Mouse (Mus musculus): ENCODE results near the gene Ripor1. TPM values are rescaled to one million over a fixed set of nuclear protein-coding genes. Genes with fewer than 3 reads are reported as not detected.
A peak's percentile ranks its signal among the peaks of the same experiment; 100 is the strongest.

The Ripor1 gene
- polyA plus RNA-seq, 1 experiment: 12.0 TPM

DNA sequence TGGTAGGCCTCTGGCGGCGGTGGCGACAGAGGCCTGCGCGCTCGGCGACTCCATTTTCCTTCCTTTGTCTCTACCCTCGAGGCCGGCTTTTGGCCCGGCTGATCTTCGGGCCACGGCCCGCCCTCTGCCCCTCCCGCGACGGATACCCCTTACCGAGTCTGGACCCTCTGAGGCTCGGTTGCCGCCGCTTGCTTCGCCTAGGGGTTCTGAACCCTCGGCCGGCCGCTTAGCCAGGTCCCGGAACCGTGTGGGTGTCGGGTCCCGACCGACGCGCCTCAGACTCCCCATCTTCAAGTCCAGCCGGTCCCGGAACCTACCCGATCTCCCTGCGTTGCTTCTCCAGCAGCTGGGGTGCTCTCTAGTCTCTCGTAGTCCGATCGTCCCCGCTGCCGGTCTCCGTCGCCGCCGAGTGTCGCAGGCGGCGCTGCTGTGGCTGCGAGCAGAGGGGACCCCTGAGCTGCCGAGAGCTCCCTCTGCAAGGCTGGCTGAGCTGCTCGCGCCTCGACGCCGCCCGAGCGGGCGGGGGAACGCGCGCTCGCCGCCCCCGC lies 32.0 kb downstream of the Ripor1 start, which contains the start of gene Agrp:
Gene Agrp (minus strand): TSS at position 431 of the 548 bp plus-strand sequence.
- no peaks in the 10 kb centered on the region for H3K36me3 ChIP-seq (ENCODE audit: control insufficient read depth, insufficient read depth, low read length)
- H3K27me3 ChIP-seq (ENCODE audit: control insufficient read depth, insufficient read depth, low read length): no peaks in the 10 kb centered on the region
- peak within 1 kb of the TSS; percentile 98 for H3K27ac ChIP-seq (ENCODE audit: insufficient read depth, low read depth, low read length)
- H3K4me3 ChIP-seq (ENCODE audit: low read depth, low read length): peak within 1 kb of the TSS; percentile 73
- under 1% methylated on average over 58 of the region's 63 CpGs for whole genome bisulfite sequencing
- no peaks in the 10 kb centered on the region; the same call in 1 of the 2 replicates for H3K4me1 ChIP-seq (ENCODE audit: control insufficient read depth, insufficient read depth, insufficient read length, low read length)
- no peak for TF ChIP-seq POLR2A (IDR thresholded peaks at IDR 0.05; ENCODE audit: low read depth, low read length)
- TF ChIP-seq CTCF (IDR thresholded peaks at IDR 0.05; ENCODE audit: extremely low read depth, insufficient read length, insufficient replicate concordance, low read depth, low read length): no peak

DNA sequence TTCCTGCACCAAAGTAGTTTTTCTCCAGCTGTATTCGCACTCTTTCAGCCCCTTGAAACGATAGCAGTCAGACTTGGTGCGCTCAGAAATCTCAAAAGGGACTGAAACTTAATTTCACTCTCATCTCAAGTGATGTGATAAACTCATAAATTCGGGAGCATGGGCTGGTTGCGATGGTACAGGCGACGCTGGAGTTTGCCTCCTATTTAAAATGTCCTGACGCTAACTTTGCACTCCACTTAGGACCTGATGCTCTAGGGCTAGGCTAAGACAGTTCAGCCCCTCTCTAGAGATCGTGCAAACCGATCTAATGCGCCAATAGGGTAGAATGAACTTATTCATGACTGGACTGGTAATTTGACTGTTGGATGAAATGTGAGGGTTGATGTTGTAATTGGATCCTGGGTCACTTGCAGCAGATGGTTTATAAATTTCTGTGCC lies 32.6 kb downstream of the Ripor1 start:
- WGBS: under 1% methylated on average over 11 of the region's 11 CpGs
- no peaks in the 10 kb centered on the region; the same call in 1 of the 2 replicates for H3K4me1 ChIP-seq (ENCODE audit: control insufficient read depth, insufficient read depth, insufficient read length, low read length)
- H3K36me3 ChIP-seq (ENCODE audit: control insufficient read depth, insufficient read depth, low read length): no peaks in the 10 kb centered on the region
- TF ChIP-seq CTCF (IDR thresholded peaks at IDR 0.05; ENCODE audit: extremely low read depth, insufficient read length, insufficient replicate concordance, low read depth, low read length): no peak
- TF ChIP-seq POLR2A (IDR thresholded peaks at IDR 0.05; ENCODE audit: low read depth, low read length): no peak
- H3K27ac ChIP-seq (ENCODE audit: insufficient read depth, low read depth, low read length): peak overlapping the region; percentile 98
- H3K4me3 ChIP-seq (ENCODE audit: low read depth, low read length): peak overlapping the region; percentile 73
- no peaks in the 10 kb centered on the region for H3K27me3 ChIP-seq (ENCODE audit: control insufficient read depth, insufficient read depth, low read length)

- H3K4me1 ChIP-seq (ENCODE audit: control insufficient read depth, insufficient read depth, insufficient read length, low read length): no peaks in the 10 kb centered on the region; the same call in 1 of the 2 replicates
- H3K27ac ChIP-seq (ENCODE audit: insufficient read depth, low read depth, low read length): no peak overlapping the region
- TF ChIP-seq POLR2A (IDR thresholded peaks at IDR 0.05; ENCODE audit: low read depth, low read length) (no peak), CTCF (IDR thresholded peaks at IDR 0.05; ENCODE audit: extremely low read depth, insufficient read length, insufficient replicate concordance, low read depth, low read length) (no peak)
- H3K4me3 ChIP-seq (ENCODE audit: low read depth, low read length): no peak overlapping the region
- whole genome bisulfite sequencing: 74% methylated on average over 4 of the region's 4 CpGs
- peaks cover 3% of the 10 kb centered on the region; the same call in 1 of the 2 replicates for H3K36me3 ChIP-seq (ENCODE audit: control insufficient read depth, insufficient read depth, low read length)
- no peaks in the 10 kb centered on the region for H3K27me3 ChIP-seq (ENCODE audit: control insufficient read depth, insufficient read depth, low read length)
Measured at GRCm38 (mm10) chr8:105638510-105638909, 33.5 kb downstream of the Ripor1 start.

DNA sequence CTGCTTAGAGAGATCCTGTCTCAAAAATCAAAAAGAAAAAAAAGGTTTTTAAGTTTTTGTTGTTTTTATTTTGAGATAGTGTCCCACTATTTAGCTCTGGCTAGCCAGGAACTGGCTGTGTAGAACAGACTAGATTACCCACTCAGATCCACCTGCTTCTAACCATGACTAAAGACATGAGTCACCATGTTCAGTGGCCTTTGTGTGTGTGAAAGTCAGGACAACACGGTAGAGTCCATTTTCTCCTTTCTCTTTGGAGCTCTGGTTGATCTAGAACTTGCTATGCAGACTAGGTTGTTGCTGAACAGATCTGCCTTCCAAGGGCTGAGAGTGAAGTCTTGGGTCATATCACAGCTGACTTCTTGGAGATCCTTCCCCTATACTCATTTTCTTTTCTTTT lies 34.8 kb downstream of the Ripor1 start:
- TF ChIP-seq CTCF (IDR thresholded peaks at IDR 0.05; ENCODE audit: extremely low read depth, insufficient read length, insufficient replicate concordance, low read depth, low read length) (no peak), POLR2A (IDR thresholded peaks at IDR 0.05; ENCODE audit: low read depth, low read length) (no peak)
- H3K27me3 ChIP-seq (ENCODE audit: control insufficient read depth, insufficient read depth, low read length): no peaks in the 10 kb centered on the region
- peaks cover 7% of the 10 kb centered on the region for H3K36me3 ChIP-seq (ENCODE audit: control insufficient read depth, insufficient read depth, low read length)
- no peaks in the 10 kb centered on the region; the same call in 1 of the 2 replicates for H3K4me1 ChIP-seq (ENCODE audit: control insufficient read depth, insufficient read depth, insufficient read length, low read length)
- WGBS: 11% methylated on average over 1 of the region's 1 CpGs
- no peak overlapping the region for H3K4me3 ChIP-seq (ENCODE audit: low read depth, low read length)
- H3K27ac ChIP-seq (ENCODE audit: insufficient read depth, low read depth, low read length): 0 out of 2 replicates have a peak overlapping the region, but pooled peaks have one; percentile 9

DNA sequence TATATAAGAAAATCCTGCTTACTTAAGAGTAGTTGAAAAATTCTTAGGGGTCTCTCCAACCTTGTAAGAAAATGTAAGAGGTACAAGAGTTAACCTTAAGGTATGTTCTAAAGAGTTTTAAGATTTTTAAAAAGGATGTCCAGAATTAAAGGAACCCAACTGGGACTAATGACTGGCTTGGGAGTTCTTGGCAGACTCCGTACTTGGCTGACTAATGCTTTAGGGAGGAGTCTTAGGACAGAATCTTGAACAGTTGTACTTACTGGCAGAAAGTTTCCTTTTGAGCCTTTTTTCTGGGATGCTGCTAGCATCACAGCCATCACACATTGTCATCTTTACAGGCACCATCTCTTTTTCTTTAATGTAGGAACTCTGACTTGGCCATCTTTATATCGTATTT lies 35.5 kb downstream of the Ripor1 start:
- no peaks in the 10 kb centered on the region; the same call in 1 of the 2 replicates for H3K4me1 ChIP-seq (ENCODE audit: control insufficient read depth, insufficient read depth, insufficient read length, low read length)
- TF ChIP-seq POLR2A (IDR thresholded peaks at IDR 0.05; ENCODE audit: low read depth, low read length): no peak
- no peak for TF ChIP-seq CTCF (IDR thresholded peaks at IDR 0.05; ENCODE audit: extremely low read depth, insufficient read length, insufficient replicate concordance, low read depth, low read length)
- no peaks in the 10 kb centered on the region for H3K27me3 ChIP-seq (ENCODE audit: control insufficient read depth, insufficient read depth, low read length)
- H3K27ac ChIP-seq (ENCODE audit: insufficient read depth, low read depth, low read length): no peak overlapping the region
- no peak overlapping the region for H3K4me3 ChIP-seq (ENCODE audit: low read depth, low read length)
- peaks cover 12% of the 10 kb centered on the region for H3K36me3 ChIP-seq (ENCODE audit: control insufficient read depth, insufficient read depth, low read length)
- 46% methylated on average over 2 of the region's 2 CpGs for WGBS

- WGBS: 81% methylated on average over 1 of the region's 1 CpGs
- peaks cover 18% of the 10 kb centered on the region for H3K36me3 ChIP-seq (ENCODE audit: control insufficient read depth, insufficient read depth, low read length)
Measured at GRCm38 (mm10) chr8:105645205-105645604, 40.1 kb downstream of the Ripor1 start.

GRCm38 (mm10) chr8:105648929-105649328 lies 43.9 kb downstream of the Ripor1 start:
- H3K36me3 ChIP-seq (ENCODE audit: control insufficient read depth, insufficient read depth, low read length): peaks cover 22% of the 10 kb centered on the region
- TF ChIP-seq CTCF (IDR thresholded peaks at IDR 0.05; ENCODE audit: extremely low read depth, insufficient read length, insufficient replicate concordance, low read depth, low read length) (no peak), POLR2A (IDR thresholded peaks at IDR 0.05; ENCODE audit: low read depth, low read length) (no peak)
- no peaks in the 10 kb centered on the region; the same call in 1 of the 2 replicates for H3K4me1 ChIP-seq (ENCODE audit: control insufficient read depth, insufficient read depth, insufficient read length, low read length)
- no peaks in the 10 kb centered on the region for H3K27me3 ChIP-seq (ENCODE audit: control insufficient read depth, insufficient read depth, low read length)
- H3K27ac ChIP-seq (ENCODE audit: insufficient read depth, low read depth, low read length): no peak overlapping the region
- H3K4me3 ChIP-seq (ENCODE audit: low read depth, low read length): no peak overlapping the region
- WGBS: 97% methylated on average over 1 of the region's 1 CpGs

More at GRCm38 (mm10) chr8:105645205-105645604, 40.1 kb downstream of the Ripor1 start:
- Histone ChIP-seq H3K27me3 (ENCODE audit: control insufficient read depth, insufficient read depth, low read length) (no peaks in the 10 kb centered on the region), H3K27ac (ENCODE audit: insufficient read depth, low read depth, low read length) (no peak overlapping the region), H3K4me1 (ENCODE audit: control insufficient read depth, insufficient read depth, insufficient read length, low read length) (no peaks in the 10 kb centered on the region), H3K4me3 (ENCODE audit: low read depth, low read length) (no peak overlapping the region)
- no peak for TF ChIP-seq CTCF (IDR thresholded peaks at IDR 0.05; ENCODE audit: extremely low read depth, insufficient read length, insufficient replicate concordance, low read depth, low read length)
